Mouse (Mus musculus) limb, embryonic 15.5 days (tissue): ENCODE measurements around the gene Lemd2. TPM values are rescaled to one million over a fixed set of nuclear protein-coding genes. Genes with fewer than 3 reads are reported as not detected.

Source experiments
- ATAC-seq: fragments of 200-750 bp; cut with Nextera tagmentation; 2 replicates; pipeline ENCODE4 v1.8.0; 2017; ENCODE audit warnings: low read depth, moderate TSS enrichment; ENCODE audit not compliant: insufficient number of reproducible peaks, low FRiP score, low TSS enrichment
- H3K27ac ChIP-seq: fragments of 300-500 bp; sonication (generic); 2 replicates; pipeline ENCODE4 v1.5.1; 2015; ENCODE audit warnings: moderate library complexity, mild to moderate bottlenecking, inconsistent platforms
- H3K27me3 ChIP-seq: fragments of 300-500 bp; sonication (generic); 2 replicates; pipeline ENCODE4 v1.6.1; 2015; ENCODE audit warnings: inconsistent platforms
- H3K36me3 ChIP-seq: fragments of 300-500 bp; sonication (generic); 2 replicates; pipeline ENCODE4 v1.6.1; 2015; ENCODE audit warnings: inconsistent platforms
- H3K4me1 ChIP-seq: fragments of 300-500 bp; sonication (generic); 2 replicates; pipeline ENCODE4 v1.6.1; 2015; ENCODE audit warnings: inconsistent platforms
- H3K4me2 ChIP-seq: fragments of 300-500 bp; sonication (generic); 2 replicates; pipeline ENCODE4 v1.6.1; 2015; ENCODE audit warnings: mild to moderate bottlenecking, inconsistent platforms
- H3K4me3 ChIP-seq: fragments of 300-500 bp; sonication (generic); 2 replicates; pipeline ENCODE4 v1.5.1; 2015; ENCODE audit warnings: mild to moderate bottlenecking, inconsistent platforms
- H3K9ac ChIP-seq: fragments of 300-500 bp; sonication (generic); 2 replicates; pipeline ENCODE4 v1.6.1; 2015; ENCODE audit warnings: inconsistent platforms
- H3K9me3 ChIP-seq: fragments of 300-500 bp; sonication (generic); 2 replicates; pipeline ENCODE4 v1.6.1; 2016; ENCODE audit warnings: inconsistent platforms
- WGBS: fragments of 180-500 bp; shearing (Covaris S2); methylation state at CpG from one replicate; pipeline ENCODE4 v1.1.7; 2015; 5-methylcytosine and 5-hydroxymethylcytosine counted together
- polyA plus RNA-seq: library from polyadenylated mRNA; unstranded; fragments of >200 nt; fragmentation: Nextera tagmentation; extraction: Ambion mirVana; gene quantifications from 2 replicates; pipeline ENCODE4 v1.2.1, GENCODE M21; 2015

Lemd2 gene
- polyA plus RNA-seq, 1 experiment from 2014 or later, result 15.3 TPM

- Histone ChIP-seq H3K9ac (no peak overlapping the region), H3K4me3 (no peak overlapping the region), H3K36me3 (no peaks in the 10 kb centered on the region), H3K4me2 (no peak overlapping the region), H3K4me1 (peaks cover 64% of the 10 kb centered on the region), H3K9me3 (no peaks in the 10 kb centered on the region), H3K27ac (no peak overlapping the region), H3K27me3 (no peaks in the 10 kb centered on the region)
- ATAC-seq, result no peak
- 63% methylated on average over 7 of the region's 7 CpGs for WGBS
These were observed 53.4 kb downstream of the Lemd2 start for GRCm38 (mm10) chr17:27150871-27151270.

DNA sequence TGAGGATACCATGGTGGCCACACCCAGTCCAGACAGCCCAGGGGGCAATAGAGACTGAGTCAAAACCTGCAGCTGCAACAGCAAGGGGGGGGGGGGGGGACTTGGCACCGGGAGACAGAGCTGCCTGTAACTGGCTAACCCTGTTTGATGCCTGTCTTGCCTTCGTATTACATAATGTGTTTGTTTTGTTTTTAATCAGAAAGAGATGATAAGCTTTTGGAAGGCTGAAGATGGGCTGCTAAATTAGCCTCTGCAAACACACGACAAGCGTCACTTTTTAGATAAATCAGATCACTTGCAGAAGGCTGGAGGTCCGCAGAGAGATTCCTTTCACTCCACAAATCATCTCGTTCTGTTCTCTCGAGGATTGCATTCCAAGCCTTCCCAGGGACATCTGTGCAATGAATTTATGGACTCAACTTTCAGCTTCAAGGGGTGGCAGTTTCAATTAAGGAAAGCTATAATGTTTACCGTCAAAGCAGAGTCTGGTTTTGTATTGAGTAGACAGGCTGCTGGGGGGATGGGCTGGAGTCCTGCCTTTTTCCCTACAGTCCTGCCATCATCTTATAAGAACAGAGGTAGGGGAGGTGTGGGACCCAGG is 57.8 kb downstream of the Lemd2 start:
- no peaks in the 10 kb centered on the region for H3K9me3 ChIP-seq
- no peaks in the 10 kb centered on the region; the same call in 1 of the 2 replicates for H3K27me3 ChIP-seq
- H3K27ac ChIP-seq, result no peak overlapping the region
- WGBS, result 6% methylated on average over 8 of the region's 8 CpGs
- no peak for ATAC-seq
- H3K9ac ChIP-seq, result no peak overlapping the region
- peaks cover 52% of the 10 kb centered on the region for H3K4me1 ChIP-seq
- H3K4me2 ChIP-seq, result 0 out of 2 replicates have a peak overlapping the region, but pooled peaks have one; percentile 14
- H3K36me3 ChIP-seq, result no peaks in the 10 kb centered on the region
- H3K4me3 ChIP-seq, result no peak overlapping the region

DNA sequence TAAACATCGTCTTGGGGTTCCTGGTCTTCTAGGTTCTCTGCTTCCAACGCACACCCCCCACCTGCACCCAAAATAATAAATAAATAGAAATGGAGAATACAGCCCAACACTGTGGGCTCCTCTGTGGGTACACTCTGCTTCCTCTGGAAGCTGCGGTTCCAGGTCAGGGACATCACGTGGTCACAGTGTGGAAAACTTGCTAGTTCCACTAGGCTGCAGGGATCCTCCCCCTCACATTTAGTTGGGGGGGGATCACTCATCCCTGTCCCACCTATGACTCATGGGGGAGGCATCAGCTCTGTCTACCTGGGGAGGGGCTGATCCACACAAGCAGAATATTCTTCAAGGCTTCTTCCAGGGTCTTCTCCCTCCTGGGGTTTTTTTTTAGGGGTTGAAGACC is 60.1 kb downstream of the Lemd2 start:
- Histone ChIP-seq H3K4me2 (no peak overlapping the region), H3K9ac (no peak overlapping the region), H3K4me3 (no peak overlapping the region), H3K27ac (no peak overlapping the region), H3K27me3 (no peaks in the 10 kb centered on the region; the same call in 1 of the 2 replicates), H3K4me1 (peaks cover 56% of the 10 kb centered on the region), H3K36me3 (no peaks in the 10 kb centered on the region), H3K9me3 (no peaks in the 10 kb centered on the region)
- no peak for ATAC-seq
- WGBS, result 61% methylated on average over 4 of the region's 4 CpGs

DNA sequence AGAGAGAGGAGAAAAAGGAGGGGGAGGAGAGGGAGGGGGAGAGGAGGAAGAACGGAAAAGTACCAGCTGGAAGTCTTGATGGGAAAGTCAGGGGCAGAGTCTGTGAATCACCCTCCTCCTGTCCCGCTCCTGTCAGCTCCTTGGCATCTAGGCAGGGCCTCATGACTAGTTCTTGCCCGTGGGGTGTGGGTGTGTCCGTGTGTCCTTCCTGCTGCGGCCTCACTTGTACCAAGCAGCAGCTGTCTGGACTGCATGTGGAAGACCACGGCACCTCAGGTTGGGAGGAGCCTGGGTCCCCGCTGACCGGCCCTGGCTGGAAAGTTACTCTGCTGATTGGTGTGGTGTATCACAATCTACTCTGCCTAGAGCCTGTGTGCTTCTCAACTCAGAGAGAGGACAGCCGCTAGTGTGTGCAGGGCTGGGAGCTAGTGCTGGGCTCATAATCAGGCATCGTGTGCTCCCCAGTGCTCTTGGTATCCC is 62.3 kb downstream of the Lemd2 start:
- H3K27ac ChIP-seq, result peak overlapping the region; percentile 74
- peak; percentile 55 for ATAC-seq
- H3K9me3 ChIP-seq, result no peaks in the 10 kb centered on the region
- H3K27me3 ChIP-seq, result no peaks in the 10 kb centered on the region; the same call in 1 of the 2 replicates
- 26% methylated on average over 10 of the region's 10 CpGs for WGBS
- no peaks in the 10 kb centered on the region for H3K36me3 ChIP-seq
- H3K9ac ChIP-seq, result no peak overlapping the region
- no peak overlapping the region for H3K4me2 ChIP-seq
- H3K4me3 ChIP-seq, result no peak overlapping the region
- H3K4me1 ChIP-seq, result peaks cover 57% of the 10 kb centered on the region

- Histone ChIP-seq H3K4me1 (peaks cover 44% of the 10 kb centered on the region), H3K4me3 (no peak overlapping the region), H3K27ac (no peak overlapping the region), H3K9me3 (no peaks in the 10 kb centered on the region), H3K9ac (no peak overlapping the region), H3K4me2 (no peak overlapping the region), H3K36me3 (no peaks in the 10 kb centered on the region), H3K27me3 (no peaks in the 10 kb centered on the region; the same call in 1 of the 2 replicates)
- no peak for ATAC-seq
- 50% methylated on average over 9 of the region's 9 CpGs for WGBS
These were observed 64.0 kb downstream of the Lemd2 start for GRCm38 (mm10) chr17:27140262-27140661.

Other genes with a start within 250 kb of the Lemd2 start
- gene Zbtb9, start 231.3 kb downstream of the Lemd2 start, polyA plus RNA-seq, result 13.5 and 14.1 TPM in 2 replicates
- 4.0 and 5.5 TPM in 2 replicates for gene Bak1, start 175.5 kb downstream of the Lemd2 start, polyA plus RNA-seq
- 4.3 and 4.4 TPM in 2 replicates for gene Itpr3, start 147.2 kb downstream of the Lemd2 start, polyA plus RNA-seq
- gene Uqcc2, start 70.6 kb downstream of the Lemd2 start, polyA plus RNA-seq, result 276 and 289 TPM in 2 replicates
- gene Ip6k3, start 36.7 kb downstream of the Lemd2 start, polyA plus RNA-seq, result 0.44 and 1.7 TPM in 2 replicates